Mouse (Mus musculus) C2C12 (cell line): ENCODE results near the gene Dscam.

Experiments
- CEBPB ChIP-seq: IDR thresholded peaks from one replicate; pipeline ENCODE4 v1.6.1; 2011; ENCODE audit warnings: low read depth, mild to moderate bottlenecking, control low read depth, moderate library complexity
- CTCF ChIP-seq: IDR thresholded peaks from one replicate; pipeline ENCODE4 v1.5.1; 2011; ENCODE audit not compliant: control insufficient read depth, insufficient read depth, insufficient read length
- MAX ChIP-seq: IDR thresholded peaks from one replicate; pipeline ENCODE4 v1.6.1; 2011; ENCODE audit warnings: mild to moderate bottlenecking, control low read depth
- MYOD1 ChIP-seq: IDR thresholded peaks from one replicate; pipeline ENCODE4 v1.6.1; 2011; ENCODE audit warnings: low read depth; ENCODE audit not compliant: control insufficient read depth, insufficient read length
- USF1 ChIP-seq: IDR thresholded peaks from one replicate; pipeline ENCODE4 v1.6.1; 2011; ENCODE audit warnings: low read depth, mild to moderate bottlenecking, control low read depth, moderate library complexity

- TF ChIP-seq CEBPB (no peak), CTCF (no peak), USF1 (no peak), MAX (no peak), MYOD1 (no peak)
Measured at GRCm38 (mm10) chr16:96934795-96935194, 235.8 kb downstream of the Dscam start.
